Mouse (Mus musculus): ENCODE measurements around the gene Scnn1a. TPM values are rescaled to one million over a fixed set of nuclear protein-coding genes. Genes with fewer than 3 reads are reported as not detected.

The Scnn1a gene
- polyA plus RNA-seq, 1 experiment from 2014 or later = 0.81 TPM

GRCm38 (mm10) chr6:125322794-125323193 lies 2.3 kb downstream of the Scnn1a start:
- Histone ChIP-seq H3K9me3 (replicated peaks) (no peaks in the 10 kb centered on the region), H3K4me2 (0 out of 2 replicates have a peak overlapping the region, but pooled peaks have one; percentile 6), H3K9ac (no peak overlapping the region), H3K27me3 (peaks cover 45% of the 10 kb centered on the region), H3K4me3 (no peak overlapping the region), H3K36me3 (no peaks in the 10 kb centered on the region), H3K27ac (no peak overlapping the region), H3K4me1 (replicated peaks) (peaks cover 21% of the 10 kb centered on the region)
- no peak for ATAC-seq (replicated peaks; ENCODE audit: insufficient number of reproducible peaks, insufficient read depth, low FRiP score, low read depth)
- WGBS = 50% methylated on average over 13 of the region's 13 CpGs

- Histone ChIP-seq H3K36me3 (no peaks in the 10 kb centered on the region), H3K9ac (no peak overlapping the region), H3K9me3 (replicated peaks) (no peaks in the 10 kb centered on the region), H3K4me3 (no peak overlapping the region), H3K4me1 (replicated peaks) (peaks cover 21% of the 10 kb centered on the region), H3K27ac (no peak overlapping the region), H3K4me2 (no peak overlapping the region), H3K27me3 (peaks cover 45% of the 10 kb centered on the region)
- ATAC-seq (replicated peaks; ENCODE audit: insufficient number of reproducible peaks, insufficient read depth, low FRiP score, low read depth) = no peak
- WGBS = 59% methylated on average over 6 of the region's 6 CpGs
Observed at GRCm38 (mm10) chr6:125323547-125323946, 3.1 kb downstream of the Scnn1a start.

- no peak overlapping the region for H3K27ac ChIP-seq
- no peak overlapping the region for H3K4me3 ChIP-seq
- H3K9me3 ChIP-seq (replicated peaks) = no peaks in the 10 kb centered on the region
- peaks cover 32% of the 10 kb centered on the region for H3K27me3 ChIP-seq
- H3K4me2 ChIP-seq = no peak overlapping the region
- H3K9ac ChIP-seq = 0 out of 2 replicates have a peak overlapping the region, but pooled peaks have one; percentile 10
- H3K36me3 ChIP-seq = no peaks in the 10 kb centered on the region
- no peak for ATAC-seq (replicated peaks; ENCODE audit: insufficient number of reproducible peaks, insufficient read depth, low FRiP score, low read depth)
- WGBS = 24% methylated on average over 6 of the region's 6 CpGs
- peaks cover 23% of the 10 kb centered on the region for H3K4me1 ChIP-seq (replicated peaks)
Observed at GRCm38 (mm10) chr6:125325337-125325736, 4.9 kb downstream of the Scnn1a start.

GRCm38 (mm10) chr6:125328243-125328642 lies 7.8 kb downstream of the Scnn1a start:
- Histone ChIP-seq H3K9me3 (replicated peaks) (no peaks in the 10 kb centered on the region), H3K27ac (no peak overlapping the region), H3K27me3 (peaks cover 3% of the 10 kb centered on the region; the same call in 1 of the 2 replicates), H3K36me3 (no peaks in the 10 kb centered on the region), H3K9ac (no peak overlapping the region), H3K4me3 (no peak overlapping the region), H3K4me1 (replicated peaks) (peaks cover 10% of the 10 kb centered on the region), H3K4me2 (no peak overlapping the region)
- 73% methylated on average over 5 of the region's 5 CpGs for WGBS
- no peak for ATAC-seq (replicated peaks; ENCODE audit: insufficient number of reproducible peaks, insufficient read depth, low FRiP score, low read depth)

GRCm38 (mm10) chr6:125330626-125331326 lies 10.3 kb downstream of the Scnn1a start:
- Histone ChIP-seq H3K36me3 (no peaks in the 10 kb centered on the region), H3K27ac (peak overlapping the region; percentile 41), H3K4me1 (replicated peaks) (peaks cover 7% of the 10 kb centered on the region; the same call in 1 of the 2 replicates), H3K27me3 (no peaks in the 10 kb centered on the region), H3K9ac (peak overlapping the region; percentile 63), H3K9me3 (replicated peaks) (no peaks in the 10 kb centered on the region), H3K4me2 (peak overlapping the region; percentile 90), H3K4me3 (peak overlapping the region; percentile 63)
- 1% methylated on average over 39 of the region's 39 CpGs for WGBS
- ATAC-seq (replicated peaks; ENCODE audit: insufficient number of reproducible peaks, insufficient read depth, low FRiP score, low read depth) = peak; percentile 91

- 63% methylated on average over 14 of the region's 14 CpGs for WGBS
- Histone ChIP-seq H3K36me3 (no peaks in the 10 kb centered on the region), H3K27me3 (no peaks in the 10 kb centered on the region), H3K4me3 (no peak overlapping the region), H3K27ac (no peak overlapping the region), H3K4me1 (replicated peaks) (peaks cover 7% of the 10 kb centered on the region; the same call in 1 of the 2 replicates), H3K9ac (no peak overlapping the region), H3K9me3 (replicated peaks) (no peaks in the 10 kb centered on the region), H3K4me2 (no peak overlapping the region)
- ATAC-seq (replicated peaks; ENCODE audit: insufficient number of reproducible peaks, insufficient read depth, low FRiP score, low read depth) = no peak
Observed at GRCm38 (mm10) chr6:125333112-125333899, 12.8 kb downstream of the Scnn1a start.

GRCm38 (mm10) chr6:125334356-125334755 lies 13.9 kb downstream of the Scnn1a start:
- no peaks in the 10 kb centered on the region for H3K36me3 ChIP-seq
- H3K9me3 ChIP-seq (replicated peaks) = no peaks in the 10 kb centered on the region
- ATAC-seq (replicated peaks; ENCODE audit: insufficient number of reproducible peaks, insufficient read depth, low FRiP score, low read depth) = no peak
- H3K4me3 ChIP-seq = no peak overlapping the region
- H3K4me2 ChIP-seq = no peak overlapping the region
- no peak overlapping the region for H3K27ac ChIP-seq
- WGBS = 83% methylated on average over 2 of the region's 2 CpGs
- peaks cover 7% of the 10 kb centered on the region; the same call in 1 of the 2 replicates for H3K4me1 ChIP-seq (replicated peaks)
- H3K27me3 ChIP-seq = no peaks in the 10 kb centered on the region
- no peak overlapping the region for H3K9ac ChIP-seq

- WGBS = 65% methylated on average over 9 of the region's 9 CpGs
- H3K27me3 ChIP-seq = no peaks in the 10 kb centered on the region
- no peaks in the 10 kb centered on the region for H3K9me3 ChIP-seq (replicated peaks)
- H3K9ac ChIP-seq = no peak overlapping the region
- no peak overlapping the region for H3K4me3 ChIP-seq
- H3K27ac ChIP-seq = peak overlapping the region; percentile 82; the same call in 1 of the 2 replicates
- H3K4me2 ChIP-seq = no peak overlapping the region
- H3K4me1 ChIP-seq (replicated peaks) = peaks cover 5% of the 10 kb centered on the region; the same call in 1 of the 2 replicates
- no peak for ATAC-seq (replicated peaks; ENCODE audit: insufficient number of reproducible peaks, insufficient read depth, low FRiP score, low read depth)
- no peaks in the 10 kb centered on the region for H3K36me3 ChIP-seq
Observed at GRCm38 (mm10) chr6:125338791-125339660, 18.6 kb downstream of the Scnn1a start.

- peak overlapping the region; percentile 82 for H3K27ac ChIP-seq
- no peak overlapping the region for H3K4me2 ChIP-seq
- peak; percentile 33; the same call in 1 of the 2 replicates for ATAC-seq (replicated peaks; ENCODE audit: insufficient number of reproducible peaks, insufficient read depth, low FRiP score, low read depth)
- H3K9ac ChIP-seq = no peak overlapping the region
- WGBS = 52% methylated on average over 5 of the region's 5 CpGs
- no peaks in the 10 kb centered on the region for H3K9me3 ChIP-seq (replicated peaks)
- H3K4me1 ChIP-seq (replicated peaks) = peaks cover 5% of the 10 kb centered on the region
- H3K27me3 ChIP-seq = no peaks in the 10 kb centered on the region
- no peaks in the 10 kb centered on the region for H3K36me3 ChIP-seq
- H3K4me3 ChIP-seq = no peak overlapping the region
Observed at GRCm38 (mm10) chr6:125340244-125340643, 19.8 kb downstream of the Scnn1a start.

GRCm38 (mm10) chr6:125342198-125342597 lies 21.7 kb downstream of the Scnn1a start:
- Histone ChIP-seq H3K27me3 (no peaks in the 10 kb centered on the region), H3K4me1 (replicated peaks) (peaks cover 5% of the 10 kb centered on the region), H3K9me3 (replicated peaks) (no peaks in the 10 kb centered on the region), H3K36me3 (no peaks in the 10 kb centered on the region), H3K4me3 (no peak overlapping the region), H3K27ac (no peak overlapping the region), H3K9ac (no peak overlapping the region), H3K4me2 (no peak overlapping the region)
- WGBS = 68% methylated on average over 3 of the region's 3 CpGs
- no peak for ATAC-seq (replicated peaks; ENCODE audit: insufficient number of reproducible peaks, insufficient read depth, low FRiP score, low read depth)

GRCm38 (mm10) chr6:125344084-125344483 lies 23.6 kb downstream of the Scnn1a start:
- Histone ChIP-seq H3K9me3 (replicated peaks) (no peaks in the 10 kb centered on the region), H3K4me3 (no peak overlapping the region), H3K27ac (no peak overlapping the region), H3K9ac (no peak overlapping the region), H3K27me3 (no peaks in the 10 kb centered on the region), H3K4me1 (replicated peaks) (peaks cover 16% of the 10 kb centered on the region), H3K4me2 (no peak overlapping the region), H3K36me3 (no peaks in the 10 kb centered on the region)
- 23% methylated on average over 8 of the region's 8 CpGs for WGBS
- no peak for ATAC-seq (replicated peaks; ENCODE audit: insufficient number of reproducible peaks, insufficient read depth, low FRiP score, low read depth)

All from heart, embryonic 15.5 days (tissue).